Mouse (Mus musculus) olfactory bulb, adult 2 months (tissue): ENCODE data around the gene Ankrd2.
"Not testable (repeated sequence)": the region's sequence is repeated elsewhere in the genome, so short reads cannot be mapped to it uniquely, and the experiment has no call there.

Experiments
- CTCF ChIP-seq: fragments of 200-500 bp; IDR thresholded peaks from 2 replicates; pipeline ENCODE4 v1.5.1; 2012; ENCODE audit warnings: low read depth, mild to moderate bottlenecking, low read length, moderate library complexity; ENCODE audit not compliant: insufficient read depth
- POLR2A ChIP-seq: fragments of 200-500 bp; IDR thresholded peaks from 2 replicates; pipeline ENCODE4 v1.6.1; 2012; ENCODE audit warnings: mild to moderate bottlenecking, low read depth, low read length, moderate library complexity; ENCODE audit not compliant: insufficient read depth

- TF ChIP-seq CTCF, POLR2A: not testable (repeated sequence)
Observed at GRCm38 (mm10) chr19:42081613-42082012, 45.8 kb downstream of the Ankrd2 start.
